Mouse (Mus musculus): ENCODE measurements at regions not wholly inside any gene's neighbourhood (a gene's known extent, or its start where the extent isn't known, plus 50 kb on each side); places are given as distances from the start of the nearest gene placed in this dataset.

- no peak overlapping the region for H3K27ac ChIP-seq
- no peaks in the 10 kb centered on the region for H3K4me1 ChIP-seq
- no peaks in the 10 kb centered on the region for H3K36me3 ChIP-seq (replicated peaks)
- DNase-seq (ENCODE audit: extremely low spot score, low spot score) = no peak
- H3K4me3 ChIP-seq = no peak overlapping the region
- H3K27me3 ChIP-seq (ENCODE audit: poor library complexity, severe bottlenecking) = no peaks in the 10 kb centered on the region
- no peaks in the 10 kb centered on the region for H3K9me3 ChIP-seq
- 92% methylated on average over 4 of the region's 4 CpGs for WGBS
Measured at GRCm38 (mm10) chr11:52703391-52703790, 61.0 kb upstream of the Fstl4 start.

Data from forebrain, embryonic 10.5 days (tissue).